Mouse (Mus musculus) CH12.LX (cell line): ENCODE measurements around the gene Slc35f3. TPM values are rescaled to one million over a fixed set of nuclear protein-coding genes. Genes with fewer than 3 reads are reported as not detected.

Experiments
- DNase-seq: peaks from one replicate; pipeline ENCODE4 v3.0.0-alpha.2; 2013; ENCODE audit errors: extremely low read depth
- H3K27ac ChIP-seq: 2 replicates; pipeline ENCODE4 v1.5.1; 2012; ENCODE audit warnings: low read depth, mild to moderate bottlenecking, control low read depth, moderate library complexity; ENCODE audit not compliant: insufficient read depth
- H3K27me3 ChIP-seq: replicated peaks from 2 replicates; pipeline ENCODE3; 2012; ENCODE audit warnings: inconsistent platforms
- H3K36me3 ChIP-seq, 2 experiments: replicated peaks in 1 of 2; 2 replicates each; pipeline versions ENCODE3 to v1.6.1; 2012; ENCODE audit warnings: inconsistent platforms in 1 of 2, low read length in 1 of 2, mild to moderate bottlenecking in 1 of 2, mixed read lengths in 1 of 2, moderate library complexity in 1 of 2; ENCODE audit not compliant: control insufficient read depth in 1 of 2, insufficient read depth in 1 of 2
- H3K4me1 ChIP-seq, 2 experiments: 2 replicates each; pipeline ENCODE4 v1.6.1; 2012; ENCODE audit warnings: inconsistent platforms in 1 of 2, moderate library complexity in 1 of 2; ENCODE audit not compliant: insufficient read depth in 2 of 2, control insufficient read depth in 1 of 2
- H3K4me2 ChIP-seq: 2 replicates; pipeline ENCODE4 v1.6.1; 2012; ENCODE audit warnings: low read depth, mild to moderate bottlenecking, control low read depth; ENCODE audit not compliant: poor library complexity, insufficient read depth, severe bottlenecking
- H3K4me3 ChIP-seq, 3 experiments: fragments of 150-350 bp in 1 of 3; sonication (generic) in 1 of 3; replicated peaks in 1 of 3; 2 replicates each; pipeline versions ENCODE3 to v1.5.1; 2011 to 2012; ENCODE audit warnings: low read depth in 2 of 3, low read length in 2 of 3, mild to moderate bottlenecking in 2 of 3, moderate library complexity in 2 of 3, control low read depth in 1 of 3, improper control_type of control experiment in 1 of 3, inconsistent platforms in 1 of 3, mixed read lengths in 1 of 3; ENCODE audit not compliant: poor library complexity in 1 of 3
- H3K79me2 ChIP-seq: replicated peaks from 2 replicates; pipeline ENCODE4 v1.6.1; 2012; ENCODE audit warnings: mild to moderate bottlenecking, moderate library complexity; ENCODE audit not compliant: control insufficient read depth, poor library complexity, insufficient read depth, severe bottlenecking; ENCODE audit errors: extremely low read depth
- H3K9ac ChIP-seq: 2 replicates; pipeline ENCODE4 v1.6.1; 2012; ENCODE audit warnings: low read depth, mild to moderate bottlenecking, control low read depth, moderate library complexity; ENCODE audit not compliant: insufficient read depth
- H3K9me3 ChIP-seq: replicated peaks from 2 replicates; pipeline ENCODE3; 2012; ENCODE audit warnings: low read length, inconsistent platforms, mixed read lengths
- BHLHE40 ChIP-seq: IDR thresholded peaks from 2 replicates; pipeline ENCODE4 v1.6.1; 2011; ENCODE audit warnings: mild to moderate bottlenecking, low read depth, low read length, improper control_type of control experiment
- CHD1 ChIP-seq: IDR thresholded peaks from 2 replicates; pipeline ENCODE4 v1.6.1; 2012; ENCODE audit warnings: low read depth, low read length, improper control_type of control experiment, inconsistent platforms
- CTCF ChIP-seq, 2 experiments: IDR thresholded peaks in 1 of 2; conservative IDR thresholded peaks in 1 of 2; 2 replicates each; pipeline ENCODE4 v1.5.1; 2011 to 2012; ENCODE audit warnings: low read depth in 2 of 2, low read length in 2 of 2, improper control_type of control experiment in 1 of 2, inconsistent platforms in 1 of 2, mild to moderate bottlenecking in 1 of 2, moderate library complexity in 1 of 2
- ELF1 ChIP-seq: IDR thresholded peaks from 2 replicates; pipeline ENCODE4 v1.6.1; 2014; ENCODE audit warnings: low read depth, mild to moderate bottlenecking, inconsistent platforms, low read length, improper control_type of control experiment
- EP300 ChIP-seq: IDR thresholded peaks from 2 replicates; pipeline ENCODE4 v1.6.1; 2011; ENCODE audit warnings: low read length, improper control_type of control experiment
- HCFC1 ChIP-seq: IDR thresholded peaks from 2 replicates; pipeline ENCODE4 v1.6.1; 2012; ENCODE audit warnings: low read depth, mild to moderate bottlenecking, inconsistent platforms, low read length, improper control_type of control experiment
- IRF4 ChIP-seq: IDR thresholded peaks from 2 replicates; pipeline ENCODE4 v1.6.1; 2014; ENCODE audit warnings: low read depth, mild to moderate bottlenecking, inconsistent platforms, low read length, improper control_type of control experiment
- JUN ChIP-seq: IDR thresholded peaks from 2 replicates; pipeline ENCODE4 v1.6.1; 2011; ENCODE audit warnings: low read depth, mild to moderate bottlenecking, low read length, improper control_type of control experiment, moderate library complexity; ENCODE audit not compliant: insufficient read depth
- JUND ChIP-seq: conservative IDR thresholded peaks from 2 replicates; pipeline ENCODE4 v1.6.1; 2011; ENCODE audit warnings: low read depth, low read length, improper control_type of control experiment
- MAZ ChIP-seq: IDR thresholded peaks from 2 replicates; pipeline ENCODE4 v1.6.1; 2012; ENCODE audit warnings: low read depth, mild to moderate bottlenecking, inconsistent platforms, low read length, improper control_type of control experiment, moderate library complexity
- MEF2A ChIP-seq: IDR thresholded peaks from 2 replicates; pipeline ENCODE4 v1.6.1; 2014; ENCODE audit warnings: low read depth, mild to moderate bottlenecking, inconsistent platforms, low read length, improper control_type of control experiment, borderline replicate concordance
- MXI1 ChIP-seq: IDR thresholded peaks from 2 replicates; pipeline ENCODE4 v1.6.1; 2011; ENCODE audit warnings: mild to moderate bottlenecking, low read depth, low read length, improper control_type of control experiment
- MYC ChIP-seq: IDR thresholded peaks from 2 replicates; pipeline ENCODE4 v1.6.1; 2011; ENCODE audit warnings: low read depth, mild to moderate bottlenecking, improper control_type of control experiment, low read length
- NELFE ChIP-seq: IDR thresholded peaks from 2 replicates; pipeline ENCODE4 v1.6.1; 2011; ENCODE audit warnings: low read depth, low read length, improper control_type of control experiment
- POLR2A ChIP-seq: IDR thresholded peaks from 2 replicates; pipeline ENCODE4 v1.6.1; 2011; ENCODE audit warnings: low read depth, mild to moderate bottlenecking, improper control_type of control experiment, low read length
- POLR2AphosphoS2 ChIP-seq: IDR thresholded peaks from 2 replicates; pipeline ENCODE4 v1.6.1; 2011; ENCODE audit warnings: low read depth, low read length, improper control_type of control experiment
- SMC3 ChIP-seq: IDR thresholded peaks from 2 replicates; pipeline ENCODE4 v1.6.1; 2011; ENCODE audit warnings: low read depth, low read length, improper control_type of control experiment
- USF2 ChIP-seq: conservative IDR thresholded peaks from 2 replicates; pipeline ENCODE4 v1.6.1; 2011; ENCODE audit warnings: low read depth, low read length, improper control_type of control experiment
- ZKSCAN1 ChIP-seq: IDR thresholded peaks from 2 replicates; pipeline ENCODE4 v1.6.1; 2012; ENCODE audit warnings: low read depth, inconsistent platforms, low read length, improper control_type of control experiment, borderline replicate concordance
- ZNF384 ChIP-seq: IDR thresholded peaks from 2 replicates; pipeline ENCODE4 v1.6.1; 2012; ENCODE audit warnings: low read depth, low read length, improper control_type of control experiment, inconsistent platforms
- dilution Hi-C: fragments of 300-500 bp; cut with MboI; formaldehyde crosslinking; loops from 2 replicates; pipeline ENCODE4 v1.14.3; 2020; ENCODE audit warnings: low sequenced_read_pairs; ENCODE audit not compliant: extremely low pct_unique_long_range_greater_than_20kb, extremely low pct_ligation_motif_present
- in situ Hi-C: fragments of 300-500 bp; cut with MboI; formaldehyde crosslinking; loops from 3 replicates; pipeline ENCODE4 v1.14.3; 2019; ENCODE audit warnings: low sequenced_read_pairs, low pct_ligation_motif_present, low pct_unique_long_range_greater_than_20kb, mixed read lengths
- polyA plus RNA-seq: library from polyadenylated mRNA; unstranded; fragments of >175 nt; gene quantifications from 2 replicates; pipeline ENCODE4 v1.2.1, GENCODE M21; 2012; ENCODE audit warnings: low read depth; ENCODE audit not compliant: insufficient read length
- total RNA-seq, 2 experiments: library from RNA; depleted of rRNA; stranded (reverse); fragments of 300-350 nt in 1 of 2; fragments of >200 nt in 1 of 2; gene quantifications; 2 replicates each; pipeline ENCODE4 v1.2.3; 2012 to 2014

Gene Slc35f3
- total and polyA plus RNA-seq, 3 experiments: 0.20 TPM; not detected in 2

GRCm38 (mm10) chr8:126395386-126395785 is 97.0 kb downstream of the Slc35f3 start:
- TF ChIP-seq BHLHE40 (peak; percentile 58; the same call in 1 of the 2 replicates), HCFC1 (no peak)
- Histone ChIP-seq H3K9me3 (no peaks in the 10 kb centered on the region), H3K36me3 (no peaks in the 10 kb centered on the region), H3K27ac (no peak overlapping the region), H3K9ac (no peak overlapping the region), H3K79me2 (no peaks in the 10 kb centered on the region), H3K4me1 (peaks cover 0 to 4% of the 10 kb centered on the region in 2 experiments; a peak in 2 of 4 replicates), H3K4me2 (no peak overlapping the region), H3K27me3 (peaks cover 56% of the 10 kb centered on the region), H3K4me3 (no peak overlapping the region)
- DNase-seq: no peak
- dilution Hi-C loops (no loop called here), in situ Hi-C loops (loop anchor here (25.0 kb wide), 2 partner anchors 133 to 433 kb away; no protein-coding TSS in a partner anchor)

GRCm38 (mm10) chr8:126395917-126396316 is 97.6 kb downstream of the Slc35f3 start:
- peaks cover 56% of the 10 kb centered on the region for H3K27me3 ChIP-seq
- peaks cover 0 to 4% of the 10 kb centered on the region in 2 experiments; a peak in 2 of 4 replicates for H3K4me1 ChIP-seq
- H3K9me3 ChIP-seq: no peaks in the 10 kb centered on the region
- no peak overlapping the region for H3K4me3 ChIP-seq
- no peak overlapping the region for H3K4me2 ChIP-seq
- no peak overlapping the region for H3K9ac ChIP-seq
- H3K27ac ChIP-seq: no peak overlapping the region
- H3K79me2 ChIP-seq: no peaks in the 10 kb centered on the region
- TF ChIP-seq MAZ (no peak), SMC3 (no peak), IRF4 (no peak), NELFE (no peak), BHLHE40 (no peak), POLR2A (no peak), ZNF384 (no peak), HCFC1 (no peak), ELF1 (no peak), JUN (no peak), MEF2A (no peak), POLR2AphosphoS2 (no peak), JUND (no peak), EP300 (no peak), USF2 (no peak), CTCF (conservative IDR thresholded peaks at IDR 0.05 in 1 of 2, IDR thresholded peaks at IDR 0.05 in 1 of 2; ENCODE audit: low read depth in 2 of 2, low read length in 2 of 2) (no peak), ZKSCAN1 (no peak), MYC (no peak), MXI1 (no peak), CHD1 (no peak)
- no peak for DNase-seq
- in situ Hi-C loops (loop anchor here (25.0 kb wide), 2 partner anchors 134 to 434 kb away; no protein-coding TSS in a partner anchor), dilution Hi-C loops (no loop called here)
- no peaks in the 10 kb centered on the region for H3K36me3 ChIP-seq
